Mouse (Mus musculus): Measurements from ENCODE around the gene Dohh. TPM values are rescaled to one million over a fixed set of nuclear protein-coding genes. Genes with fewer than 3 reads are reported as not detected.

The Dohh gene
- polyA plus RNA-seq, 1 experiment from 2014 or later = 44.8 TPM

DNA sequence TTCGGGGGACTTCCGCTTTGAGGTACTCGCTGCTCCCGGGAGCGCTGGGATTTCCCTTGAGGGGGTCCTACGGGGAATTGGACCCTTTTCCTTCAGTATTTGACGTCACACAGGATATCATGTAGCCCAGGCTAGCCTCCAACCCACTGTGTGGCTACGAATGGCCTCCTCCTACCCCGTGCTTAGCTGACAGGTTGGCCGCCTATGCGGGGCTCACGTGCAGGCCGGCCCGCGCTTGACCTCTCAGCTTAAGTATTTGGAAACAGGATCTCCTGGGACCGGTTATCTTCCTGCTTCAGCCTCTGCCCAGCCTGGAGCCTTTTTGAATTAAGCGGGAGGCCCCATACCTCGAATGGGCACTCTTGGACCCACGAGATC lies 366 bp downstream of the Dohh start:
- WGBS = 0% methylated on average over 19 of the region's 19 CpGs
- Histone ChIP-seq H3K4me1 (ENCODE audit: control insufficient read depth, insufficient read depth, low read length) (peaks cover 13% of the 10 kb centered on the region), H3K27me3 (ENCODE audit: control insufficient read depth, insufficient read depth, low read length) (no peaks in the 10 kb centered on the region), H3K36me3 (ENCODE audit: control insufficient read depth, insufficient read depth, low read length) (peaks cover 25% of the 10 kb centered on the region), H3K4me3 (ENCODE audit: low read depth, low read length) (peak overlapping the region; percentile 96), H3K9ac (replicated peaks; ENCODE audit: low read depth, low read length) (peak overlapping the region; percentile 80), H3K27ac (ENCODE audit: low read length) (peak overlapping the region; percentile 79; the same call in 1 of the 2 replicates), H3K9me3 (ENCODE audit: control insufficient read depth, low read depth, low read length) (no peaks in the 10 kb centered on the region), H3K4me2 (replicated peaks; ENCODE audit: low read depth, low read length) (peak overlapping the region; percentile 80)
- no peak for ATAC-seq (ENCODE audit: insufficient number of reproducible peaks, insufficient read depth, low FRiP score, low read depth)

DNA sequence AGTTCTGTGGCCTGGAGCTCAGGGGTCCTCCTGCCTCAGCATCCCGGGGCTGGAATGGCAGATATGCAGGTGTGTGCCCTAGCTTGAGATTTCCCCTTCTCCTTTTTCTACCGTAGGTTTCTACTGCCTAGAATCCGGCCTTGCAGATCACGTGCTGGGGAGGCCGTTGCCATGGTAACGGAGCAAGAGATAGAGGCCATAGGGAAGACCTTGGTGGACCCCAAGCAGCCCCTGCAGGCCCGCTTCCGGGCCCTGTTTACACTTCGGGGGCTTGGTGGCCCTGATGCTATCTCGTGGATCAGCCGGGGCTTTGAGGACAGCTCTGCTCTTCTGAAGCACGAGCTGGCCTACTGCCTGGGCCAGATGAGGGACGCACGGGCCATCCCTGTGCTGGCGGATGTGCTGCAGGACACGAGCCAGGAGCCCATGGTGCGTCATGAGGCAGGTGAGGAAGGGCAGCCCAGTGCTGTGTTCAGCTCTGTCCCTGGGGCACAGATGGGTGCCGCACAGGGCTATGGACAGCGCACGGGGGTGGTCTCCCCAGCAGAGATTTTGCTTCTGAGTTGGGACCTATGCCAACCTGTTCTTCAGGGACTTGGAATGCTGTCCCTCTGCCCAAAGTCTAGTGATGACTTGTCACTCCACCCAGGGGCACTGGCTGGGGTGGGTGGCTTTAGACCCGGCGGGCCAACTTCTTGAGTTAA lies 1.5 kb downstream of the Dohh start:
- H3K9me3 ChIP-seq (ENCODE audit: control insufficient read depth, low read depth, low read length) = no peaks in the 10 kb centered on the region
- H3K27me3 ChIP-seq (ENCODE audit: control insufficient read depth, insufficient read depth, low read length) = no peaks in the 10 kb centered on the region
- H3K36me3 ChIP-seq (ENCODE audit: control insufficient read depth, insufficient read depth, low read length) = peaks cover 25% of the 10 kb centered on the region
- peak overlapping the region; percentile 96; the same call in 1 of the 2 replicates for H3K4me3 ChIP-seq (ENCODE audit: low read depth, low read length)
- WGBS = 73% methylated on average over 22 of the region's 22 CpGs
- ATAC-seq (ENCODE audit: insufficient number of reproducible peaks, insufficient read depth, low FRiP score, low read depth) = no peak
- H3K4me2 ChIP-seq (replicated peaks; ENCODE audit: low read depth, low read length) = 0 out of 2 replicates have a peak overlapping the region, but pooled peaks have one; percentile 80
- H3K27ac ChIP-seq (ENCODE audit: low read length) = no peak overlapping the region
- H3K4me1 ChIP-seq (ENCODE audit: control insufficient read depth, insufficient read depth, low read length) = peaks cover 17% of the 10 kb centered on the region
- H3K9ac ChIP-seq (replicated peaks; ENCODE audit: low read depth, low read length) = no peak overlapping the region

DNA sequence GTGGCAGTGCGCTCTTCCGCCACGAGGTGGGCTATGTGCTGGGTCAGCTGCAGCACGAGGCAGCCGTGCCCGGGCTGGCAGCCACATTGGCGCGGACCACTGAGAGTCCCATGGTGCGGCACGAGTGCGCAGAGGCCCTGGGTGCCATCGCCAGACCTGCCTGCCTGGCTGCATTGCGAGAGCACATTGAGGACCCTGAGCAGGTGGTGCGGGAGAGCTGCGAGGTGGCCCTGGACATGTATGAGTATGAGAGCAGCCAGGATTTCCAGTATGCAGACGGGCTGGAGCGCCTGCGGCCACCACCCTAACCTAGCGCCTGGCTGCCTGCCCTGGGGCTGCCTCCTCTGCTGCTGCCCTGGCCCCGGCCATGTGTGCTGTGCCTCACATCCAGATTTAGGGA lies 3.5 kb downstream of the Dohh start:
- Histone ChIP-seq H3K4me1 (ENCODE audit: control insufficient read depth, insufficient read depth, low read length) (peaks cover 18% of the 10 kb centered on the region), H3K9ac (replicated peaks; ENCODE audit: low read depth, low read length) (no peak overlapping the region), H3K27me3 (ENCODE audit: control insufficient read depth, insufficient read depth, low read length) (no peaks in the 10 kb centered on the region), H3K27ac (ENCODE audit: low read length) (no peak overlapping the region), H3K36me3 (ENCODE audit: control insufficient read depth, insufficient read depth, low read length) (peaks cover 25% of the 10 kb centered on the region), H3K4me2 (replicated peaks; ENCODE audit: low read depth, low read length) (no peak overlapping the region), H3K4me3 (ENCODE audit: low read depth, low read length) (no peak overlapping the region), H3K9me3 (ENCODE audit: control insufficient read depth, low read depth, low read length) (no peaks in the 10 kb centered on the region)
- no peak for ATAC-seq (ENCODE audit: insufficient number of reproducible peaks, insufficient read depth, low FRiP score, low read depth)
- WGBS = 94% methylated on average over 20 of the region's 20 CpGs

DNA sequence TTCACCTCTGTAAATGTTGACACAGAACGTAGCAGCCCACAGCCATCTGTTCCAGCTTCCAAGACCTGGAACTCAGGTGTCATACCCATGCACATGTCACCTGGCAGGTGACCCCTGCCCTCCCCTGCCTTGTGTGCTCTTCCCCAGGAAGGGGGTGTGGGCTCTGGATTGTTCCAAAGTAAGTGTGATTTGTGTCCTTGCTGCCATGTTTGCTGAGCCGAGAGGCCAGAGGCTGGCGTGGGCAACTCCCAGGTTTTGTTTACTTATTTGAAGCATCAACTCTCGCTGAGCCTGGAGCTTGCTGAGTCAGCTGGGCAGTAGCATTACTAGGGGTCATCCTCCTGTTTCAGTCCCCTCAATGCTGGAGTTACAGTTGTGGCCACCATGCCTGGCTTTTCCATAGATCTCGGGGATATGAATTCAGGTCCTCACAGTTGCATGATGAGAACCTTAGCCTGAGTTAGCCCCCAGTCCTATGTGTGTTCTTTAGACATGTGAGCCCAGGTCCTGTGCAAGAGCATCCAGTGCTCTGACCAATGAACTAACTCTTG lies 4.4 kb downstream of the Dohh start, which contains the start of gene Gm48552:
Gene Gm48552, plus strand, starts transcription at position 501 of the 551 bp plus-strand sequence.
- Histone ChIP-seq H3K4me1 (ENCODE audit: control insufficient read depth, insufficient read depth, low read length) (peaks cover 26% of the 10 kb centered on the region), H3K36me3 (ENCODE audit: control insufficient read depth, insufficient read depth, low read length) (peaks cover 25% of the 10 kb centered on the region), H3K27ac (ENCODE audit: low read length) (no peak within 1 kb of the TSS), H3K4me3 (ENCODE audit: low read depth, low read length) (no peak within 1 kb of the TSS), H3K9me3 (ENCODE audit: control insufficient read depth, low read depth, low read length) (no peaks in the 10 kb centered on the region), H3K27me3 (ENCODE audit: control insufficient read depth, insufficient read depth, low read length) (no peaks in the 10 kb centered on the region), H3K4me2 (replicated peaks; ENCODE audit: low read depth, low read length) (no peak within 1 kb of the TSS), H3K9ac (replicated peaks; ENCODE audit: low read depth, low read length) (no peak within 1 kb of the TSS)
- 50% methylated on average over 5 of the region's 5 CpGs for WGBS
- no peak for ATAC-seq (ENCODE audit: insufficient number of reproducible peaks, insufficient read depth, low FRiP score, low read depth)

DNA sequence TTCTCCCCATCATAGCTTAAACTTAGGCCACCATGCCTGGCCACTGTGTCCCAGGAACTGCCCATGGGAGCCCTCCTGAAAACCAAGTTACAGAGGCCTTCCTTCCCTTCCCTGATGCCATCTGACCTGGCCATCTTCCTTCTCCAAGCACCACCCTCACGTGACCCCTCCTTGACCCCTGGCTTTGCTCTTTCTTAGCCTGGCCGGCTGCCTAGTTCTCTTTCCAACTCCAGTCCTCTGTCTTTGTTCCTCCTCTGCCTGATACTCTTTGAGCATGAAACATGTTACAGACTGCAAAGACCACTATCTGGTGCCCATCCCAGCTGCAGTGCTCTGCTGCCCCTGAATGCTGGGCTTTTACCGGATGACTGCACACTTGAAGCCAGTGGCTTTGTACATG lies 5.1 kb downstream of the Dohh start:
- no peak overlapping the region for H3K9ac ChIP-seq (replicated peaks; ENCODE audit: low read depth, low read length)
- ATAC-seq (ENCODE audit: insufficient number of reproducible peaks, insufficient read depth, low FRiP score, low read depth) = no peak

DNA sequence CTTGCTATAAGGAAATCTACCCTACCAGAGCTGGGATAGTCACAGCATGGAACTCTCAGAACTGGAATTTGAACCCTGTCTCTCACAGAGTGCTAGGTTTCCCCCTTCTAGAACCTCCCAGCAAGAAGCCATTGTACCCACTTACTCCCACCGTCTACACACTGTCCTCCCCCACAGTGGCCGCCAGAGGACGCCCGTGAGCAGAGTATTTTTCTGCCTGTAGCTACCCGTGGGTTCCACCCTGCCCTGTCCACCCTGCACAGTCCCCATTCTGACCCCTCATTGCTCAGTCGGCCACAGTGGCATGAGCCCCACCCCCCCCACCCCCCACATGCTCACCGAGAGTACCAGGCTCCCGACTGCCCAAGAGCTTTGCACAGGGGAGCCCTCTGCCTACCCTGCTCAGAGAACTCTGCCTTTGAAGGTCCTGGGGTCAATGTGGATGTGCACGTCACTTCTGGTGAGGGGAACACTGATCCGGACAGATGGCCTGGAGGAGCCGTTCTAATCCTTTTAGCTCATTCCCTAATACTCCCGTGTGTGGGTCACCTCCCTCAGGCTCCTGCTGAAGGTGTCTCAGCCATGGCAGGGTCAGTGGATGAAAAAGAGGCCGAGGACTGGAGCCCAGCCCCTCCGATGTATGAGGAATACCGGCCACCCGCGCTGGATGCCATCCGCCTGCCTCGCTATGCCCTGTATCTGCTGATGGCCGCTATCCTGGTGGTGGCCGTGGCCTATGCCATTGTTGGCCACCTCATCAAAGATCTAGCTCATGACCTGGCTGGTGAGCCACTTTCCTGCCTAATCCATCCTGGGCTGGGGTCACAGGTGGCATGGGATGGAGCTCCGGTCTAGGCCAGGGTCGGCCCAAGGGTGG lies 5.8 kb downstream of the Dohh start:
- 60% methylated on average over 23 of the region's 23 CpGs for WGBS
- H3K9ac ChIP-seq (replicated peaks; ENCODE audit: low read depth, low read length) = no peak overlapping the region
- H3K4me1 ChIP-seq (ENCODE audit: control insufficient read depth, insufficient read depth, low read length) = peaks cover 28% of the 10 kb centered on the region
- H3K4me2 ChIP-seq (replicated peaks; ENCODE audit: low read depth, low read length) = no peak overlapping the region
- ATAC-seq (ENCODE audit: insufficient number of reproducible peaks, insufficient read depth, low FRiP score, low read depth) = peak; percentile 48; the same call in 1 of the 2 replicates
- H3K36me3 ChIP-seq (ENCODE audit: control insufficient read depth, insufficient read depth, low read length) = peaks cover 25% of the 10 kb centered on the region
- H3K27ac ChIP-seq (ENCODE audit: low read length) = no peak overlapping the region
- no peaks in the 10 kb centered on the region for H3K27me3 ChIP-seq (ENCODE audit: control insufficient read depth, insufficient read depth, low read length)
- H3K4me3 ChIP-seq (ENCODE audit: low read depth, low read length) = no peak overlapping the region
- no peaks in the 10 kb centered on the region for H3K9me3 ChIP-seq (ENCODE audit: control insufficient read depth, low read depth, low read length)

More for the DNA sequence above, 5.1 kb downstream of the Dohh start:
- H3K27me3 ChIP-seq (ENCODE audit: control insufficient read depth, insufficient read depth, low read length) = no peaks in the 10 kb centered on the region
- H3K4me2 ChIP-seq (replicated peaks; ENCODE audit: low read depth, low read length) = no peak overlapping the region
- H3K9me3 ChIP-seq (ENCODE audit: control insufficient read depth, low read depth, low read length) = no peaks in the 10 kb centered on the region
- 53% methylated on average over 3 of the region's 3 CpGs for WGBS
- H3K4me1 ChIP-seq (ENCODE audit: control insufficient read depth, insufficient read depth, low read length) = peaks cover 30% of the 10 kb centered on the region
- no peak overlapping the region for H3K4me3 ChIP-seq (ENCODE audit: low read depth, low read length)
- peaks cover 25% of the 10 kb centered on the region for H3K36me3 ChIP-seq (ENCODE audit: control insufficient read depth, insufficient read depth, low read length)
- H3K27ac ChIP-seq (ENCODE audit: low read length) = no peak overlapping the region

DNA sequence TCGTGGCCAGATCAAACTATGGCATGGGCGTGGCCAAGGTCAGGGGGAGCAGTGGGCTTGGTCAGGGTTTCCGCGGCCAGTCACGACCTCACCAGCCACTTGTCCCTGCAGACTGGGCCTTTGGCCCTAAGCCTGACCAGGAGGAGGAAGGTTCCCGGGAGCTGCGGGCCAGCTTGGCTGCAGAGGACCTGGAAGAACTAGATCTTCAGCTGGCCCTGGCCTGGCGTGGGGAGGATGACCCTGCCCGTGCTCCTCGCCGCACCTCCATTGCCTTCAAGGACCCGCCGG lies 6.4 kb downstream of the Dohh start:
- no peak overlapping the region for H3K27ac ChIP-seq (ENCODE audit: low read length)
- no peak for ATAC-seq (ENCODE audit: insufficient number of reproducible peaks, insufficient read depth, low FRiP score, low read depth)
- 86% methylated on average over 13 of the region's 13 CpGs for WGBS
- H3K27me3 ChIP-seq (ENCODE audit: control insufficient read depth, insufficient read depth, low read length) = no peaks in the 10 kb centered on the region
- H3K9me3 ChIP-seq (ENCODE audit: control insufficient read depth, low read depth, low read length) = no peaks in the 10 kb centered on the region
- H3K4me3 ChIP-seq (ENCODE audit: low read depth, low read length) = no peak overlapping the region
- H3K4me1 ChIP-seq (ENCODE audit: control insufficient read depth, insufficient read depth, low read length) = peaks cover 23% of the 10 kb centered on the region
- H3K36me3 ChIP-seq (ENCODE audit: control insufficient read depth, insufficient read depth, low read length) = peaks cover 25% of the 10 kb centered on the region
- no peak overlapping the region for H3K4me2 ChIP-seq (replicated peaks; ENCODE audit: low read depth, low read length)
- no peak overlapping the region for H3K9ac ChIP-seq (replicated peaks; ENCODE audit: low read depth, low read length)

DNA sequence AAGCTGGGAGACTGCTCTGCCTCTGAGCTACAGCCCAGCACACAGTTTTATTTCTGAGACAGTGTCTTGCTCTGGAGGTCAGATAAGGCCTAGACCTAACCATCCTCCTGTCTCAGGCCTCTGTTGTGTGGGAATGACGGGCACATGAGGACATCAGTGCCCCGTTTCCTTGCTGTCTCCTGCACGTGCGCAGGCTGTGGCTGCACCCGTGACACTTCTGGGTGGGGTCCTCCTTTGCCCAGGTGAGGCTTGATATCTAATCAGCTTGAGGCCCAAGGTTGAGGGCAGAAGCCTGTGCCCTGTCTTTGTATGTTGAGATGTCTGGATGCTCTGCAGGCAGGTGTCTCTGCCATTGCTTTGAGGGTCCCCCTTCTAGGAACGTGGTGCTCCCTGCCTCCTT lies 8.0 kb downstream of the Dohh start:
- peaks cover 21% of the 10 kb centered on the region for H3K4me1 ChIP-seq (ENCODE audit: control insufficient read depth, insufficient read depth, low read length)
- no peaks in the 10 kb centered on the region for H3K9me3 ChIP-seq (ENCODE audit: control insufficient read depth, low read depth, low read length)
- WGBS = 85% methylated on average over 6 of the region's 6 CpGs
- peaks cover 10% of the 10 kb centered on the region for H3K36me3 ChIP-seq (ENCODE audit: control insufficient read depth, insufficient read depth, low read length)
- no peak overlapping the region for H3K9ac ChIP-seq (replicated peaks; ENCODE audit: low read depth, low read length)
- no peak for ATAC-seq (ENCODE audit: insufficient number of reproducible peaks, insufficient read depth, low FRiP score, low read depth)
- H3K27ac ChIP-seq (ENCODE audit: low read length) = 0 out of 2 replicates have a peak overlapping the region, but pooled peaks have one; percentile 70
- H3K27me3 ChIP-seq (ENCODE audit: control insufficient read depth, insufficient read depth, low read length) = no peaks in the 10 kb centered on the region
- H3K4me3 ChIP-seq (ENCODE audit: low read depth, low read length) = no peak overlapping the region
- no peak overlapping the region for H3K4me2 ChIP-seq (replicated peaks; ENCODE audit: low read depth, low read length)

Measured in stomach, embryonic 14.5 days (tissue).